Mouse (Mus musculus): ENCODE data around the gene Fbxl18.

GRCm38 (mm10) chr5:142901355-142901802 lies 6.2 kb upstream of the Fbxl18 start:
- TF ChIP-seq CTCF (IDR thresholded peaks at IDR 0.05; ENCODE audit: extremely low read depth, insufficient read length, insufficient replicate concordance, low read depth, low read length) (no peak), POLR2A (IDR thresholded peaks at IDR 0.05; ENCODE audit: low read depth, low read length) (no peak)
